Mouse (Mus musculus) cerebral cortex, adult 2 months (tissue): Measurements from ENCODE around the gene Kidins220.

Experiments used
- WGBS: fragments of 180-500 bp; shearing (Covaris S2); methylation state at CpG from one replicate; pipeline ENCODE4 v1.1.7; 2018; 5-methylcytosine and 5-hydroxymethylcytosine counted together

The Kidins220 gene

DNA sequence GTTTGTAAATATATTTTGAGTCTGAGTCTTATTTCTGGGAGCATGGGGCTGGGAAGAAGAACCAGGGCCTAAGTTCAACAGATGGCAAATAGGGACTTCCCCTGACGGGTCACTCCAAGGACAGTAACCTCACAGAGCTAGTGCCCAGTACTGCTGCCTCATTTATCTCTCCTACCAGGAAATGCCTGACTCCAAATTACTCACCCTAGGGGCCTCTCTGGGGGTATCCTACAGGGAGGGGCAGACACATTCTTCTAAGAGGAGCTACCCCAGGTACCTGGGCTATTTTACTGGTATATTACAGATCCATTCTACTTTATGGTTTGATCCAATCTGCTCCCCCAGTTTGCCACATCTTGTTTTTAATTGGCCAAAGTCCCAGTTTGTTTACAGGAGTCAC lies 114.7 kb downstream of the Kidins220 start:
- 96% methylated on average over 1 of the region's 1 CpGs for WGBS

DNA sequence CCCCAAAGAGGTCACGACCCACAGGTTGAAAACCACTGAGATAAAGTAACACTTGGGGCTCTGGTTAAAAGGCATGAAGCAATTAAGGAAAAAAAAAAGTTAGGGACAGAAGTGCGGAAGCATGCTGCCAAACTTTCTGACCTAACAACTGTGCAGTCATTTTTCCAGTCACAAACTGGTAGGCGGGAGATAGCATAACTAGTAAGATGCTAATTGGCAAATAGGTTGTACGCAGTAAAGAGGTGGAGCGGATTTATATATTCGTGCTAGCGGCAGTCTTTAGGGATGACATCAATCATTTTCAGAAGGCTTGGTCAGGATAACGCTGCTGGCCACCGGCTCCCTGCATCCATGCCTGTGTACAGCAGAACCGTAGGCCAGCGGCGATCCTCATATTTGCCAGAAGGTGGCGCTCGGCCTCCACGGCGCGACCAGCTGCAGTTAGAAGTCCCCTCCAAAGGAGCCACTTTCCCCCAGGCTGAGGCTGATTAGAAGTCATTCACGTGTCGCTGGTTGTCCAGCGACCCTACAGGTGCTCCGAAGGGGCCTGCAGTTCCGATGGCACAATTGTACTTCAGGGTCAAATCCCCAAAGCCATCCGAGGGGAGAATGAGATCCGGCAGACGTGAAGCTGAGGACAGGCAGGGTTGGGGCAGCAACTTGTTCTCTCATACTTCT lies 117.4 kb downstream of the Kidins220 start:
- 8% methylated on average over 25 of the region's 25 CpGs for WGBS

DNA sequence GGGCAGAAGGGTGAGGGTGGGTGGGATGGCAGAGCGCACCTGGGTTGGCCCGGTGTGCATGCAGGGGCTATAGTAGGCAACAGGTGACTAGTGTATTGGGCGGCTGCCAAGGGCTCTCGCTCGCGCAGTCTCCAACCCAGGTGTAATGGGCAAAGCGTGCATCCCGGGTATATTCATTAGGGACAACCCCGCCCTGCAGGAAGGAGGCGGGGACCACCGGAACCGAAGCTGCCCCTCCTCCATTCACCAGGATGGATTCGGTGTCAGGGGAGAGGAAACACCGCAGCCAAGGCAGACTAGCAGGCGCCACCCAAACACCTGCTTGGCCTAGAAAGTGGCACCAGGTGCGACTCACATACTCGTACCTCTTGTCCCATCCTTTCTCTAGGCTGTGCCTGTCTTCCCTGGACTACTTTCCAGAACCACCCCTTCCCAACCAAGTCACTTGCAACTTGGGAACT lies 118.1 kb downstream of the Kidins220 start:
- 5% methylated on average over 17 of the region's 17 CpGs for WGBS

DNA sequence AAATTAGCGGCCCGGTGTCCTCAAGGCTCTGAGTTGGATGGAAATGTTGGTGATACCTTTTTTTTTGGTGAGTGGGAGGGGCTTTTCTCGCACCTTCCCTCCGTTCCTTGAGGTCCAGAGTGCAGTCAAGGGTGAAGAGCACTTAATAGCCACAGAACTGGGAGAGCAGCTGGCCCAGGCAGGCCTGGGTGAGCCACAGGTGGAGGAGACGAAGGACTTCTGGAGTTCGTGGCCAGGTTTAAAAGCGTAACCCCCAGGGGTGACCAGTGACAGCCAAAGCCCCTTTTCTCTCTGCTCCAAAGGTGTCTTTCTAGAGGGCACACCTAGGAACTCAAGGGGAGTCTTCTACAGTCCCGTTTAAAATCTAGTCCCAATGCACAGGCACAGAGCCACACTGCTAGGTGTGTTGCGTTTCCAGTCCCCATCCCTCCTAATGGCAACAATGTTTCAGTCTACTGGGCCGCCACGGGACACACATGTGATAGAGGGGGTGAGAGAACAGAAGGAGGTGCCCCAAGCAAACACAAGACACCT lies 118.6 kb downstream of the Kidins220 start:
- WGBS: 23% methylated on average over 11 of the region's 11 CpGs

DNA sequence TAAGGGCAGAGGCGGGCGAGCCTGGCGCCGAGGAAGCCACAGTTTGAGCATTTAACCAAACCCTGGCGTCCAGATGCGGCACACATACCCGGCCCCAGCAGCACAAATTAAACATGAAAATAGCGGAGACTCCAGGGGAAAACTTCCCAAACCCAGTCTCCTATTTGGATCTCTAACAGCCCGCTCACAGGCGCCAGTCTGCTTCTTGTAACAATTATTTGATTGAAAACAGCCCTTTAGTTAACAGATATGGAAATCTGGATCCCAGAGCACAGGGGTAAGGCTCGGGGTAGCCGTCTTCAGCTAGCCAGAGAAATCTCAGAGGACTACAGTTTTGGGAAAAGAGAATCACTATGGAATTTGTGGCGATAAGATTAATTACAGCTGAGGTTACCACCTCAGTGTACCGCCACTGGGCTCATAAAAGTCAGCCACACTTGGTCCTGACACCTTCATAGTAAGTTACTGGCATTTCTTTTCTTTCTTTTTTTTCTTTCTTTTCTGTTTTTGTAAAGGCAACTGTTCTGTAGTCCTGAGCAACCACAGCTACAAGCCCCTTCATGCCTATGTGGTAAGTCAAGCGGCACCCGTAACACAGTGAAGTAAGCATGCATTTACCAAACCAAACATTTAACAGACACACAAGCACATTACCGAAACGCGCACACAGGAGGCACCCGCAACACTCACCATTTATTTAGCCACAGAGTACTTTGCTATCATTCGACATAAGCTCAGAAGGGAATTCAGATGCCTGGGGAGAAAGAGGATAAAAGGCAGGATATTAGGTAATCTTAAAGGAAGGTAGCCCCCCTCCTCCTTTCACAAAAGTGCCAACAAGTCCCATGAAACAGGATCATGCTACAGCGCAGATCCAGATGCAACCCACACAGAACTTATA lies 120.1 kb downstream of the Kidins220 start:
- 3% methylated on average over 22 of the region's 22 CpGs for WGBS

DNA sequence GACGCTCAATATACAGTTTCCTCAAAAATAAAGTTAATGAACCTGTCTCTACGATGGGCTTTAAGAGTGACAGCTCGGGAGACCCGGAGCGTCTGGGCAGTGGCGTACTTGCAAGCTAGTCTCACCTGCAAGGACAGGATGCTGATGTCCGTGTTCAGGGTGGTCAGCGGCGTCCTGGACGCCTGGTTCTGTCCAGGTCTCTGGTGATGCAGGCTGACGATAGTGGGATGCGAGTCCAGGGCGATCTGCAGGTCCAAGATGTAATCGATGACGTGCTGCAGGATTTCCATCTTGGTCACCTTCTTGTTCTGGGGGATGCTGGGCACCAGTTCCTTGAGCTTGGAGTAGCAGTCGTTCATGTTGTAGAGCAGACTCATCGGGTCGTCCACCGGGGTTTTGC lies 120.8 kb downstream of the Kidins220 start:
- WGBS: under 1% methylated on average over 19 of the region's 19 CpGs

DNA sequence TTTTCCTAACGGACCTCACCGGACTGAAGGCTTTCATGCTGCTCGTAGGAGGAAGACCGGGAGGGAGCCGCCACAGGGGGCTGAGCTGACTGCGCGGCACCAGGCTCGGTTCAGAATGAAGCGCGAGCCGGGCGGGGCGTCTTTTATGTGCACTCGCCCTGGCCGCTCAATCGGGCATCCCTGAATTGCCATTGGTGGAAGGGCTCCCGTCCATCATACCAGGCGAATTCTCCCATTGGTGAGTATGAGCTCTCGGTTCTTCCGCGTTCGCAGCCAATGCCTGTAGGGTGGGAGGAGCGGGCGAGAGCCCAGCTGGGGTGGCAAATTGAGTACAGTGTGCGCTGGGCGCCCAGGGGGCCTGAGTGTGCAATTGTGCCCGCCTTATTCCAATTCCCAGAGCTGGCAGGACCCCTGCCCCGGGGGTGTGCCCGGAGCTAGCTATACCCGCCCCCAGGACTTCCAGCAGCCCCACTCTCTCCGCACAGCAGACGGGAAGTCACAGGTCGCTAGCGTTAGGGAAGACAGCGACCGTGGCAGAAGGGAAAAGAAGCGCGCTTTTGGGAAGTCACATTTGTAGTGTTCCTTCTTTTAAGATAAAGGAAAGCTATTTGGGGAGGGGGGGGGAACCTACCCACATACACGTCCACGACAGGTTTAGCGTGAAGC lies 121.4 kb downstream of the Kidins220 start:
- WGBS: under 1% methylated on average over 41 of the region's 41 CpGs

DNA sequence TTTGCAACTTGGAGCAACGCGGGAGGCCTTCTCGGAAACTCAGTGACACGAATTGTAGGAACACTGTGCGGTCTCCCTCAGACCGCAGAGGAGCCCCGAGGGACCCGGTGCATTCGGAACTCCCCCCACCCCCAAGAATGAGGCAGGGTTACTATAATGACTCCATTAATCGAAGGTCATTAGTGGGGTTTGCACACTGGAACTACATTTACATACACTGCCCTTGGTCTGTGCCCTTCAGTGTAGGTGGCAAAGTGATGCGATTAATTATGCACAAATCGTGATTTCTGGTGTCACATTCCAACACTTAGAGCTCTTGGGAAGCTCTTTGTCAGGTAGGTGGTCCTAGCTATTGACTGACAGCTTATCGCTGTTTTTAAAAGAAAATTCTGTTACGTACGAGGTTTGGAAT lies 121.9 kb downstream of the Kidins220 start:
- 10% methylated on average over 15 of the region's 15 CpGs for WGBS

DNA sequence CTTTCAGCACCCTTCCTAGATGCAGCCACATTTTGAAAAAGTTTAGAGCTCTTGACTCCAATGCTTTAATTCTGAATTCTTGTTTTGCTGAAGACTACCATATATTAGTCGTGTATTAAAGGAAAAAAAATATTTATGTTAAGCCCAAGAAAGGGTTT lies 122.2 kb downstream of the Kidins220 start, which contains the start of gene Id2:
Gene Id2 (minus strand): TSS at position 89 of the 158 bp plus-strand sequence.
- WGBS: 8% methylated on average over 1 of the region's 1 CpGs

DNA sequence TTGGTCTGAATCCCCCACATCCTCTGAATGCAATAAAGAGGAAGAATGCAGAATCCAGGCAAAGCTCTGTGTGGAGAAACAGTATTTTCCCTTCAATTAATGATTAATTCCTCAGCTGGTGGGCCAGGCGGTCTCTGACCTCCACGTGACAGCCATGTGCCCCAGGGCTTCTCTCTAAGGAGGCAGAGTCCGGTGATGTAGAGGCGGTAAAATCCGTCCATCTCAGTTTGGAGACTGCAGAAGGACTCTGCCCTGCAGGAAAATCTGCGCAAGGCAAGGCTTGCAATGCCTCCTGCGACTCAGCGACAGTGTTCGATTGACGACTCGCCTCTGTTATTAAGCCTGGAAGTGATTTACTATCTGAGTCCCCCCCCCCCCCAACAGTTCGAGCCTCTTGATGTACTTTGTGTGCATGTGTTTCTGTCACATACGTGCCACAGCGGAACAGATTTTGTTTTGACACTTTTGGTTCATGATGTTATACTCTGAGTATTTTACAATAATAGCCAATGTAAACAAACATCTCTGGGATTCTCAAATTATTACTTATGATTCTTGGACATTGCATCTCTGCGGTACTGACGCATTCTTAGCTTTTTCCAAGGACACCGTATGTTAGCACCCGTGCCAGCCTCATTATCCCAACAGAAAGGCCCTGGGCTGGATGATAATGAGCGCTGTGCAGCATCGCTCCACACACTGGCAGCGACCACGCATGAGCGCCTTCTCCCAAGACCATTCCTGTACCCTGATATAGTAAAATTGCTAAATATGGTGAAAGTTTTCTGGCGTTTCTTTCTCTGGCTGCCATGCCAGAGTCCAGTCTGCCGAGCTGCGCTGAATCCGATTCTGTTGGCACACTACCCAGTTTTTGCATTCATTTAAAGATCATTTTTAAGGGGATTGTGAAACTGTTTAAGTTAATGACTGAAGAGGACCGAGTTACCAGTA lies 122.8 kb downstream of the Kidins220 start:
- WGBS: 19% methylated on average over 28 of the region's 28 CpGs

DNA sequence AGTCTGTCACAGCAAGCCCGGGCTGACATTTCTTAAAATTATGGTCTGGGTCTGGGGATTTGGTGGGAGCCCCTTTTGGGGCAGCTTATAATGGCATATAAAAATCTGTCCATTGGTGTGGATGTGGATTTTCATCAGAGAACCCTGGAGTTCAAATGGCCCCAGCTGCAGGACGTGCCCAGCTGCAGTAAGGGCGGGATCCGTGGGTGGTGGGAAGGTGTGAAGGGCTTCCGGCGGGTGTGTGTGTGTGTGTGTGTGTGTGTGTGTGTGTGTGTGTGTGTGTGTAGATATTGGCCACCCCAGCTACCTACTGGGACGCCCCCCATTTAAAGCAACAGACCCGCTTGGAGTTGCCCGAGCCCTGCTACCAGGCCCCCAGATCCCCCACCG lies 123.4 kb downstream of the Kidins220 start:
- 2% methylated on average over 10 of the region's 10 CpGs for WGBS

DNA sequence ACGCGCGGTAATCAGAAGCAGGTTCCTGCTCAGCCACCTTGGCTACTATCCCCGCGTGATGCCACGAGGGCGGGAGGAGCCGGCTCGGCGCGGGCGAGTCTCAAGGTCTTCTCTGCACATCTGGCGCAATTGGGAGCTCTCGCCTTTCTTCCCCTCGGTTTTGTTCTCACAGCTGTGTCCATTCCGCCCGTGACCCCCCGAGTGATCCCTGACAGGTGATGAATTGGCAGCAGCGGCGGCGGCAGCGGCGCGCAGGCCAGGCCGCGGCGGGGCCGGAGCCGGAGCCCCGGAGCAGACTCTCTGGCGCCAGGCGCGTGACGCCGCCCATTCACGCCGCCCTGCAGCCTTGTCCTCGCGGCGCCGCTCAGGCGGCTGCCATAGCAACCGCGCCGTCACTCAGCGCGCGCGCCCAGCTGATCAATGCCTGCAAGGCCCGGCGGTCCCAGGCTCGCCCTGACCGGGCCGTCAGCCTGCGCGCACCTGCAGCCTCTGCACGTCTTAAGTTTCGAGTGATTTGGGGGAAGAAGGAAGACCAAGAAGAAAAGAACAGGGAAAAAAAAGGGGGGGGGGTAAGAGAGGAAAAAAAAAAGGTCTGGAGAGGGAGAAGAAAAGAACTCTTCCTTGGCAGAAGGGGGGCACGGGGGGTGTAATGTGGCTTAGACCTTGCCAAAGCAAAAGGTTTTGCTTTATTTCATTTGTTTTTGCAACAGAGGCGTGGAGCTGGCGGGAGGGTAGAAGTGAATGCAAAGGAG lies 124.0 kb downstream of the Kidins220 start:
- WGBS: under 1% methylated on average over 61 of the region's 61 CpGs

DNA sequence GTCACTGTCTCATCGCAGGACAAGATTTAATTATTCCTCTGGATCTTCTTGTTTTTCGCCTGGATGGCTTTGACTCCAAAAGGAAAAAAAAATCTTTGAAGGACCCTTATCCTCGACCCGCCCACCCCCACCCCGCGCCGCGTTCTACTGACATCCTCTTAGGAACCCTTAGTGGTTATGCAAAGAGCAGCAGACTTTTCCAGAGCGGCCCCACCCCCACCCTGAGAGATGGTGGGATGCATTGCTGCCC lies 124.5 kb downstream of the Kidins220 start:
- under 1% methylated on average over 9 of the region's 9 CpGs for WGBS

DNA sequence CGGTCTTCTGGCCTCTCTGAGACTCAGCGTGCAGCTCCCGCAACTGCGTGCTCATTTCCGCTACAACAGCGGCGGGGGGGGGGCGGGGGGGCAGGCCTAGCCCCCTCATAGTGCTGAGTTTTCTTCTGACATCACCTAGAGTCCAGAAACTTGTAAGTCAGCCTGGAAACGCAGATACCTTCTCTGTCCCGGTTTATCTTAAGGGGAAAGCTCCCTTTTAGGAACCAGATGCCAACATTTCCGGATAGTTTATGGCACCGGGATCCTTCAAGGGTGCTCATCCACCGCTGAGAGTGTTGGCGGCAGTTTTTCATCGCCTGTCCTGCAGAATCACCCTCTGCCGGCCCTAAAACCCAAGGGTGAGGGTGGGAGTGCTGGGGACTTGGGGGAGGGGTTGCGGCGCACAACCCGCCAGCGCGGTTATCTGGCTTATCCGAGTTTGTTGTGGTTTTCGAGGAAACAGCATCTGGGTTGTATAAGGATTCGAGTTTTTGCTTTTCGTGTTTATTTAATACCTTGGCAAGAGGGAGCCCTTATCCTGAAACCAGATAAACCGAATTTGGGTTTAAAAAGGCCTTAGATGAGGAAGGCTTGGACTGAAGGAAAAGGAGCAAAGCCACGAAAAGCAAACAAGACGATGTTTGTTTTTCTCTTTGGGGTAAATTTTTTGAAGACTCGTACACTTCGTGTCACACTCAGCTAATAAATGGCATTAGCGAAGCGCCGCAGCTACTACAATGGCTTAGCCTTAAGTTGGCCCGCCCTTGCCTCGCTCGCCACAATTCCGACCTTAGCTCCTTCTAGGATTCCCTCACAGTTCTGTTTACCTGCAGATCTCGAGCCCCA lies 125.1 kb downstream of the Kidins220 start:
- under 1% methylated on average over 38 of the region's 38 CpGs for WGBS

DNA sequence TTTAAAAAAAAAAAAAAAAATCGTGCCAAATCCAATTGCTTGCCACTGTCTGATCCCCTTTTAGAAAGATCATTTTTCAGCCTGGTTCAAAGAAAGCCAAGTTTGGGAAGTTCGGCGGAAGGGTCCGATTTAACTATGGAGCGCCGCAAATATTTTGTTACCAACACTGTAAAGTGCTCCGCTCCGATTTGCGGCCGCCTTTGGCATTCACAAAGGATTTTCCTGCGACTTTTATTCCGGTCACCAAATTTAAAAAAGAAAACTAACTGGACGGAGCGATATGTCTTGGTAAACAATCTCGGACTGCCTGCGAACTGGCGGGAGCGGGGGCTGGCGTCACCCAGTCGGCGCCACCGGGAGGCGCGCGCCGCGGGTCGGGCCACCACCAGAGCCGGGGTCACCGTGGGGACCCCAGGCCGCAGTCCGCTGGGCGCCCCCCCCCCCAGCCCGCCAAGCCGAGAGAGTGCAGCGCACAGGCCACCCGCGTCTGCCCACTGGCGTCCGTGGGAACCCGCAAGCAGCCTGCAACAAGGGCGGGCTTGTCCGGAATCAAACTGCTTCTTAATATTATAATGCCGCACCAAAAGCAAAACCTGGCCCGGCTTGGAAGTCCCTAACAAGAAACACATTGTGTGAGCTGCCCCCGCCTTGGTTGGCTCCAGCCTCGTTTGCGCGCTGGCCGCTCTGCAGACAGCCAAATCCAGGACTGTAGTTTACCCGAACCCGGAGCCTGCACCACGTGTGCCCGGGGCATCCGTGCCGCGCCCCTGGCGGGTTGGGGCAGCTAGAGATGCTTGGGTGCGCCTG lies 125.9 kb downstream of the Kidins220 start:
- WGBS: 1% methylated on average over 55 of the region's 59 CpGs

DNA sequence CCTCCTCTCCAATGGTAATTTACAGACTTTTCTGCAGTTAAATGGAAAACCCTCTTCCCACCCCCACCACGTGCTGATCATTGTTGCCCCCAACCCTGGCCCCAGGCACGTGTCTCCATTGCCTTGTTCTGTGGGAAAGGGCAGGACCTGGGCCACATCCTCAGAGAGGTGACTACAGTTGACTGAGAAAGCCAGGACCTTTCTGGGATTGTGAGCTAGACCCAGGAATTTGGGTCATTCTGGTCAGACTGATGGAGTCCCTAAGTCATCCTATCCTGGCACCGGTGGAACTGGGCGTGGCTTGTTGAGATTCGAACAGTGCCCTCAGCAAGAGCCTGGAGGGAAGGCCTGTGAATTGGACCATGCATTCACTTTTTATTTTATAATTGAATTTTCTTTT lies 126.7 kb downstream of the Kidins220 start:
- 48% methylated on average over 5 of the region's 5 CpGs for WGBS

DNA sequence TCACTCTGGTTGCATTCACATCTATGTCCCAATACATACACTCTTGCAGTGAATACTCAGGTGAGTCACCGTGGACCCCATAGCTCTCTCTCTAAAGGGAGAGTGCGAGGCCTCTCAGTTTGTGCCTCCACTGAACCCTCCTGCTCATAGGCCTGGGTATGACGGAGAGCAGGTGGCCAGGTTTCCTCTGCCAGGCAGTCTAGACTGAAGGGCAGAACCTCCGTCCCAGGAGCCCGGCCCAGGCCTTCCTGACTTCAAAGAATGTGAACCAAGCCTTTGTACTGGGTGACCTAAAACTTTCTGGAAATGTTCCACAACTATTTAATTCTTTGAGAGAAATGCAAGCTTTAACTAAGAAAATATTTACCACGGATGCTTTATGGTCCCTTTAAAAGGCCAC lies 129.2 kb downstream of the Kidins220 start:
- 75% methylated on average over 6 of the region's 6 CpGs for WGBS

DNA sequence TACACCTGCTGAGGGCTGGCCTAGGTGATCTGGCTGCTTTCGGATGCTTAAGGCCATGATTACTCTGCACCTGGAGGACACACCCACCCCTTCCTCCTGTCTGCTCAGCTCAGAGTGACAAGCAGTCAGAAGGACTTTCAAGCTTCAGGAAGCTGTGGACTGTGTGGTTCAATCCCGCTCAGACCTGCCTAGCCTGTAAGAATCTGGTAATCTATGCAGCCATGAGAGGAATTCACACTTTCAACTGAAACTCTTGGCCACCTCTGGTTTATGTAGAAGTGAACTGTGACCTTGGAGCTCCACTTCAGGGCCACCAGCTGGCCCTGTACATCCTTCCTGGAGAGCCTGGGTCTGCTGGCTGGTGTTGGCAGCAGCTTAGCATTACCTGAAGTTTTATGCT lies 134.1 kb downstream of the Kidins220 start:
- 97% methylated on average over 2 of the region's 2 CpGs for WGBS

DNA sequence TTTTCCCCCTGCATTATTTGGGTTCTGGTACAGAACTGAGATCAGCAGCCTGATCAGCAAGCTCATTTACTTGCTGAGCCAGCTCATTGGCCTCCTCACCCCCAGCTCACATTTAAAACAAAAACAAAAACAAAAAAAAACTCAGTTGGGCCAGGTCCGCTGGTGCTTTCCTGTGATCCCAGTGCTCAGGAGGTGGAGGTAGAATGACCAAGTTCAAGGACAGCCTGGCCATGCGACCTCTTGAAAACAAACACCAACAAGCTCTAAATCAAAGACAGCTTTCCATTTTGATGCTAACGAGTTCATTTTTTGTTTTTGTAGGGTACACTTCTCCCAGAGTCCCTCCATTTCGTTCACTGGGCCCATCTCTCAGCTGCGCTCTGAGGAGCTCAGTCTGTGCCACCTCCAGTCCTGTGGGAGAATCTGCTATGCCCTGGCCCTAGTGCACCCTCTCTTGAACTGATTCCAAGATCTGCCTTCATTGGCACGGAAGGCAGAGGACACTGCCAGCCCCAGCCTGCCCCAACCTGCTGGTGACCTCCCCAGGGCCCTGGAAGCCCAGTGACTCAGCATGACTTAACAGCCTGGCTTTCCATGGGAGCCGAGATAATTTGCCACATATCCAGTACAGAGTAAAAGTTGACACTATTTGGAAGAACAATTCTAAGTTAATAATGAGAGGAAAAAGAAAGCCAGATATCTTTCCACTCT lies 135.4 kb downstream of the Kidins220 start:
- 73% methylated on average over 7 of the region's 7 CpGs for WGBS
